20 mouse cellular contexts compared by ENCODE assay signal in genomic region chr2:48689098-48689497, GRCm38 (mm10).
"Had no signal": no experiment of that assay in that cellular context is flagged by ENCODE, and none has a peak within 500 bp of the region (broad histone marks: within the 10 kb centered on the region; RNA-seq: fewer than 3 reads in every experiment).

No protein-coding gene starts in this region.

- H3K4me3 ChIP-seq: kidney, embryonic 15.5 days; limb, embryonic 10.5 days; limb, embryonic 13.5 days; midbrain, embryonic 12.5 days; midbrain, embryonic 15.5 days; myocyte; neural tube, embryonic 13.5 days; stomach, embryonic 15.5 days had no signal

- H3K27ac ChIP-seq: kidney, embryonic 15.5 days; limb, embryonic 10.5 days; limb, embryonic 13.5 days; liver, embryonic 14.5 days; midbrain, embryonic 12.5 days; midbrain, embryonic 15.5 days; neural tube, embryonic 13.5 days; stomach, embryonic 15.5 days had no signal

- H3K4me1 ChIP-seq: kidney, embryonic 15.5 days; limb, embryonic 10.5 days; limb, embryonic 13.5 days; midbrain, embryonic 12.5 days; midbrain, embryonic 15.5 days; neural tube, embryonic 13.5 days; stomach, embryonic 15.5 days had no signal

- ATAC-seq: liver, postnatal 0 days; lung, postnatal 0 days; midbrain, embryonic 15.5 days had no signal

- H3K9ac ChIP-seq: kidney, embryonic 15.5 days; limb, embryonic 13.5 days; liver, embryonic 14.5 days; liver, postnatal 0 days; lung, embryonic 14.5 days; midbrain, embryonic 12.5 days; midbrain, embryonic 15.5 days; neural tube, embryonic 13.5 days; stomach, embryonic 15.5 days had no signal

- DNase-seq: kidney, adult 2 months; kidney, postnatal 14 days; kidney, postnatal 4 days; layer of hippocampus, adult 9-11 months; liver, postnatal 0 days; lung, embryonic 14.5 days; retina, postnatal 1 day; right cerebral cortex, postnatal 25 days; spleen, adult 18-20 months; thymus, postnatal 25 days had no signal

- H3K9me3 ChIP-seq: kidney, embryonic 15.5 days; limb, embryonic 10.5 days; limb, embryonic 13.5 days; midbrain, embryonic 12.5 days; midbrain, embryonic 15.5 days; neural tube, embryonic 13.5 days; stomach, embryonic 15.5 days had no signal

- H3K27me3 ChIP-seq: kidney, embryonic 15.5 days; limb, embryonic 13.5 days; midbrain, embryonic 12.5 days; midbrain, embryonic 15.5 days; neural tube, embryonic 13.5 days; stomach, embryonic 15.5 days had no signal

- H3K36me3 ChIP-seq: kidney, embryonic 15.5 days; limb, embryonic 10.5 days; limb, embryonic 13.5 days; midbrain, embryonic 12.5 days; midbrain, embryonic 15.5 days; neural tube, embryonic 13.5 days; stomach, embryonic 15.5 days had no signal
